Mouse (Mus musculus): ENCODE data around the gene Ogfod2. TPM values are rescaled to one million over a fixed set of nuclear protein-coding genes. Genes with fewer than 3 reads are reported as not detected.

Gene Ogfod2
- polyA plus RNA-seq, 1 experiment from 2014 or later: 9.6 TPM

GRCm38 (mm10) chr5:124078794-124079416, 33.2 kb upstream of the Ogfod2 start:
- Histone ChIP-seq H3K4me1 (ENCODE audit: control insufficient read depth, insufficient read depth, low read length) (no peaks in the 10 kb centered on the region), H3K4me2 (ENCODE audit: low read depth, low read length) (no peak overlapping the region), H3K9me3 (replicated peaks; ENCODE audit: control insufficient read depth, low read length) (no peaks in the 10 kb centered on the region), H3K27me3 (ENCODE audit: control insufficient read depth, insufficient read depth, low read length) (no peaks in the 10 kb centered on the region), H3K36me3 (replicated peaks; ENCODE audit: control insufficient read depth, insufficient read depth, low read depth, low read length) (no peaks in the 10 kb centered on the region), H3K4me3 (ENCODE audit: low read depth, low read length) (no peak overlapping the region), H3K9ac (replicated peaks; ENCODE audit: low read length) (no peak overlapping the region), H3K27ac (replicated peaks; ENCODE audit: low read depth, low read length) (no peak overlapping the region)
- 63% methylated on average over 9 of the region's 9 CpGs for WGBS
- ATAC-seq (replicated peaks; ENCODE audit: insufficient number of reproducible peaks, low FRiP score, low TSS enrichment, low read depth): no peak
- no peak for DNase-seq (ENCODE audit: low spot score)

DNA sequence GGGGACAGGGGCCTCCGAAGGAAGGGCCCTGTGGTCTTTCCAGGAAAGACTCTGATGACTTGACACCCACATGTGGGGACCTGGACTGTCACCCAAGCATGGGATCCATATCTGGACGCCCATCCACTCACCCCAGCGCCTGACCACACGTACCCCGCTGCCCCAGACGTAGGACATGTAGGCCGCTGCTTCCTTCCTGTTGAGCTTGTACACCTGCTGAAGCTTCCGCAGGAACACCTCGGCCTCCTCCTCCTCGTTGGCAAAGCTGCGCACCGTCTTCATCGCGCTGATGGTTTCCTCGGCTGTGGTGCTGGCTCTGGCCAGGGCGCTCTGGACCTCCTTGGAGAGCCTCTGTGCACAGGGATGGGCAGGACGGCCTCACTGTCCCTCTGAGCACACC, 32.2 kb upstream of the Ogfod2 start:
- Histone ChIP-seq H3K36me3 (replicated peaks; ENCODE audit: control insufficient read depth, insufficient read depth, low read depth, low read length) (no peaks in the 10 kb centered on the region), H3K4me2 (ENCODE audit: low read depth, low read length) (no peak overlapping the region), H3K4me1 (ENCODE audit: control insufficient read depth, insufficient read depth, low read length) (no peaks in the 10 kb centered on the region), H3K27ac (replicated peaks; ENCODE audit: low read depth, low read length) (no peak overlapping the region), H3K9me3 (replicated peaks; ENCODE audit: control insufficient read depth, low read length) (no peaks in the 10 kb centered on the region), H3K4me3 (ENCODE audit: low read depth, low read length) (no peak overlapping the region), H3K9ac (replicated peaks; ENCODE audit: low read length) (no peak overlapping the region), H3K27me3 (ENCODE audit: control insufficient read depth, insufficient read depth, low read length) (no peaks in the 10 kb centered on the region)
- DNase-seq (ENCODE audit: low spot score): no peak
- no peak for ATAC-seq (replicated peaks; ENCODE audit: insufficient number of reproducible peaks, low FRiP score, low TSS enrichment, low read depth)
- WGBS: 91% methylated on average over 17 of the region's 17 CpGs

GRCm38 (mm10) chr5:124082447-124082846, 29.6 kb upstream of the Ogfod2 start:
- H3K4me3 ChIP-seq (ENCODE audit: low read depth, low read length): no peak overlapping the region
- ATAC-seq (replicated peaks; ENCODE audit: insufficient number of reproducible peaks, low FRiP score, low TSS enrichment, low read depth) (no peak), DNase-seq (ENCODE audit: low spot score) (no peak)
- WGBS: 86% methylated on average over 10 of the region's 10 CpGs
- no peaks in the 10 kb centered on the region for H3K36me3 ChIP-seq (replicated peaks; ENCODE audit: control insufficient read depth, insufficient read depth, low read depth, low read length)
- H3K4me2 ChIP-seq (ENCODE audit: low read depth, low read length): no peak overlapping the region
- H3K9ac ChIP-seq (replicated peaks; ENCODE audit: low read length): no peak overlapping the region
- H3K9me3 ChIP-seq (replicated peaks; ENCODE audit: control insufficient read depth, low read length): no peaks in the 10 kb centered on the region
- H3K27ac ChIP-seq (replicated peaks; ENCODE audit: low read depth, low read length): no peak overlapping the region
- no peaks in the 10 kb centered on the region for H3K4me1 ChIP-seq (ENCODE audit: control insufficient read depth, insufficient read depth, low read length)
- H3K27me3 ChIP-seq (ENCODE audit: control insufficient read depth, insufficient read depth, low read length): no peaks in the 10 kb centered on the region

GRCm38 (mm10) chr5:124082941-124083688, 29.0 kb upstream of the Ogfod2 start:
- DNase-seq (ENCODE audit: low spot score) (no peak), ATAC-seq (replicated peaks; ENCODE audit: insufficient number of reproducible peaks, low FRiP score, low TSS enrichment, low read depth) (no peak)
- WGBS: 90% methylated on average over 17 of the region's 17 CpGs
- Histone ChIP-seq H3K9ac (replicated peaks; ENCODE audit: low read length) (no peak overlapping the region), H3K9me3 (replicated peaks; ENCODE audit: control insufficient read depth, low read length) (no peaks in the 10 kb centered on the region), H3K36me3 (replicated peaks; ENCODE audit: control insufficient read depth, insufficient read depth, low read depth, low read length) (no peaks in the 10 kb centered on the region), H3K4me2 (ENCODE audit: low read depth, low read length) (no peak overlapping the region), H3K4me1 (ENCODE audit: control insufficient read depth, insufficient read depth, low read length) (no peaks in the 10 kb centered on the region), H3K27ac (replicated peaks; ENCODE audit: low read depth, low read length) (no peak overlapping the region), H3K27me3 (ENCODE audit: control insufficient read depth, insufficient read depth, low read length) (no peaks in the 10 kb centered on the region), H3K4me3 (ENCODE audit: low read depth, low read length) (no peak overlapping the region)

- 83% methylated on average over 14 of the region's 14 CpGs for WGBS
- Histone ChIP-seq H3K4me1 (ENCODE audit: control insufficient read depth, insufficient read depth, low read length) (no peaks in the 10 kb centered on the region), H3K27me3 (ENCODE audit: control insufficient read depth, insufficient read depth, low read length) (no peaks in the 10 kb centered on the region), H3K9ac (replicated peaks; ENCODE audit: low read length) (no peak overlapping the region), H3K9me3 (replicated peaks; ENCODE audit: control insufficient read depth, low read length) (no peaks in the 10 kb centered on the region), H3K4me3 (ENCODE audit: low read depth, low read length) (no peak overlapping the region), H3K36me3 (replicated peaks; ENCODE audit: control insufficient read depth, insufficient read depth, low read depth, low read length) (no peaks in the 10 kb centered on the region), H3K4me2 (ENCODE audit: low read depth, low read length) (no peak overlapping the region), H3K27ac (replicated peaks; ENCODE audit: low read depth, low read length) (no peak overlapping the region)
- ATAC-seq (replicated peaks; ENCODE audit: insufficient number of reproducible peaks, low FRiP score, low TSS enrichment, low read depth) (no peak), DNase-seq (ENCODE audit: low spot score) (no peak)
These were observed 28.1 kb upstream of the Ogfod2 start for GRCm38 (mm10) chr5:124083850-124084587.

- H3K4me2 ChIP-seq (ENCODE audit: low read depth, low read length): no peak overlapping the region
- no peak overlapping the region for H3K4me3 ChIP-seq (ENCODE audit: low read depth, low read length)
- WGBS: 41% methylated on average over 11 of the region's 11 CpGs
- no peak overlapping the region for H3K9ac ChIP-seq (replicated peaks; ENCODE audit: low read length)
- H3K9me3 ChIP-seq (replicated peaks; ENCODE audit: control insufficient read depth, low read length): no peaks in the 10 kb centered on the region
- peak; percentile 86 for DNase-seq (ENCODE audit: low spot score)
- H3K27me3 ChIP-seq (ENCODE audit: control insufficient read depth, insufficient read depth, low read length): no peaks in the 10 kb centered on the region
- ATAC-seq (replicated peaks; ENCODE audit: insufficient number of reproducible peaks, low FRiP score, low TSS enrichment, low read depth): 0 out of 2 replicates have a peak, but pooled peaks have one; percentile 19
- H3K4me1 ChIP-seq (ENCODE audit: control insufficient read depth, insufficient read depth, low read length): no peaks in the 10 kb centered on the region
- H3K36me3 ChIP-seq (replicated peaks; ENCODE audit: control insufficient read depth, insufficient read depth, low read depth, low read length): no peaks in the 10 kb centered on the region
- no peak overlapping the region for H3K27ac ChIP-seq (replicated peaks; ENCODE audit: low read depth, low read length)
These were observed 27.4 kb upstream of the Ogfod2 start for GRCm38 (mm10) chr5:124084588-124085173.

DNA sequence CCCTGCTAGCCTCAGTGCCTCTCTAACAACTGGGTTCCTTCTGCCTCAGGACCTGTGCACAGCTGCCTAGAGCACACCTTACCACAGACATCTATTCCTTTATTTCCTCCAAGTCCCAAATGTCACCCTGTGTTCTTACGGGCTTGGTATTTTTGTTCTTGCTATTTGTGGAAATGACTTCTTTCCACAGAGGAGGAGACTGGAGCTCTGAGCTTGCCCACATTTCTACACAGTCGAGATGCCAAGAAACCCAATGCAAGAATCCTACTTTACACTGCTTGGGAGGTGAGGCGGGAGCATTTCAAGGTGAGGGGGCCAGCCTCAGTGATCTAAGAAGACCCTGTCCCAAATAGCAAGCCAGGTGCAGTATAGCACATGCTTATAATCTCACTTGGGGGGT, 26.6 kb upstream of the Ogfod2 start:
- no peaks in the 10 kb centered on the region for H3K4me1 ChIP-seq (ENCODE audit: control insufficient read depth, insufficient read depth, low read length)
- no peak overlapping the region for H3K4me3 ChIP-seq (ENCODE audit: low read depth, low read length)
- ATAC-seq (replicated peaks; ENCODE audit: insufficient number of reproducible peaks, low FRiP score, low TSS enrichment, low read depth) (no peak), DNase-seq (ENCODE audit: low spot score) (no peak)
- H3K27me3 ChIP-seq (ENCODE audit: control insufficient read depth, insufficient read depth, low read length): no peaks in the 10 kb centered on the region
- WGBS: 82% methylated on average over 3 of the region's 3 CpGs
- no peak overlapping the region for H3K27ac ChIP-seq (replicated peaks; ENCODE audit: low read depth, low read length)
- no peak overlapping the region for H3K9ac ChIP-seq (replicated peaks; ENCODE audit: low read length)
- no peak overlapping the region for H3K4me2 ChIP-seq (ENCODE audit: low read depth, low read length)
- H3K9me3 ChIP-seq (replicated peaks; ENCODE audit: control insufficient read depth, low read length): no peaks in the 10 kb centered on the region
- no peaks in the 10 kb centered on the region for H3K36me3 ChIP-seq (replicated peaks; ENCODE audit: control insufficient read depth, insufficient read depth, low read depth, low read length)
